Mouse (Mus musculus): ENCODE data around the gene Pgap3.

- TF ChIP-seq POLR2A (IDR thresholded peaks at IDR 0.05; ENCODE audit: borderline replicate concordance, low read depth, low read length) (no peak), CTCF (IDR thresholded peaks at IDR 0.05; ENCODE audit: low read depth, low read length) (no peak)
These were observed 47.9 kb downstream of the Pgap3 start for GRCm38 (mm10) chr11:98352272-98352990.

All from bone marrow macrophage, adult 2 months (primary cell).